In genomic region chr13:24620439-24620838, GRCm38 (mm10) we compare ENCODE assay signal across 9 mouse cellular contexts. TPM values are rescaled to one million over a fixed set of nuclear protein-coding genes. Genes with fewer than 3 reads are reported as not detected.
DNase-seq lines count a peak whose midpoint lies in the region; ATAC-seq and TF ChIP-seq lines count a peak whose summit lies in the region.
"Had no signal": no experiment of that assay in that cellular context is flagged by ENCODE, and none has a peak within 500 bp of the region (broad histone marks: within the 10 kb centered on the region; RNA-seq: fewer than 3 reads in every experiment).

No protein-coding gene starts in this region.

- WGBS in hindbrain, postnatal 0 days = 26% methylated on average over 6 of the region's 6 CpGs
- 25% methylated on average over 6 of the region's 6 CpGs for WGBS in hindbrain, embryonic 13.5 days
- 9% methylated on average over 6 of the region's 6 CpGs for WGBS in neural tube, embryonic 13.5 days

- no peak for TF ChIP-seq CTCF in hindbrain, postnatal 0 days (IDR thresholded peaks at IDR 0.05; ENCODE audit: low read depth)

- H3K9me3 ChIP-seq in hindbrain, postnatal 0 days (ENCODE audit: low read length) = no peaks in the 10 kb centered on the region
- no peaks in the 10 kb centered on the region for H3K9me3 ChIP-seq in hindbrain, embryonic 13.5 days
- H3K9me3 ChIP-seq in neural tube, embryonic 13.5 days = no peaks in the 10 kb centered on the region

- H3K27ac ChIP-seq in hindbrain, postnatal 0 days = peak overlapping the region; percentile 4; the same call in 1 of the 2 replicates
- no peak overlapping the region for H3K27ac ChIP-seq in hindbrain, embryonic 13.5 days
- H3K27ac ChIP-seq in neural tube, embryonic 13.5 days (replicated peaks) = 0 out of 2 replicates have a peak overlapping the region, but pooled peaks have one; percentile 14

- H3K9ac ChIP-seq in hindbrain, postnatal 0 days (replicated peaks; ENCODE audit: low read length) = no peak overlapping the region
- no peak overlapping the region for H3K9ac ChIP-seq in hindbrain, embryonic 13.5 days
- no peak overlapping the region for H3K9ac ChIP-seq in neural tube, embryonic 13.5 days

- H3K4me1 ChIP-seq in hindbrain, postnatal 0 days (ENCODE audit: insufficient read depth, low read length) = no peaks in the 10 kb centered on the region
- peaks cover 20% of the 10 kb centered on the region; the same call in 1 of the 2 replicates for H3K4me1 ChIP-seq in hindbrain, embryonic 13.5 days (replicated peaks)
- H3K4me1 ChIP-seq in neural tube, embryonic 13.5 days (replicated peaks) = peaks cover 26% of the 10 kb centered on the region

- no peaks in the 10 kb centered on the region for H3K27me3 ChIP-seq in hindbrain, postnatal 0 days (ENCODE audit: insufficient read depth, low read length)
- no peaks in the 10 kb centered on the region for H3K27me3 ChIP-seq in hindbrain, embryonic 13.5 days
- H3K27me3 ChIP-seq in neural tube, embryonic 13.5 days = no peaks in the 10 kb centered on the region

- H3K4me2 ChIP-seq in hindbrain, postnatal 0 days (ENCODE audit: low read depth, low read length) = no peak overlapping the region
- no peak overlapping the region for H3K4me2 ChIP-seq in hindbrain, embryonic 13.5 days
- H3K4me2 ChIP-seq in neural tube, embryonic 13.5 days = no peak overlapping the region

- 0 out of 2 replicates have a peak, but pooled peaks have one; percentile 33 for ATAC-seq in hindbrain, postnatal 0 days
- no peak for ATAC-seq in hindbrain, embryonic 13.5 days (ENCODE audit: low FRiP score)
- 0 out of 2 replicates have a peak, but pooled peaks have one; percentile 51 for ATAC-seq in neural tube, embryonic 13.5 days (ENCODE audit: low read depth)

- no peaks in the 10 kb centered on the region for H3K36me3 ChIP-seq in hindbrain, postnatal 0 days (ENCODE audit: insufficient read depth, low read length)
- H3K36me3 ChIP-seq in hindbrain, embryonic 13.5 days = no peaks in the 10 kb centered on the region
- H3K36me3 ChIP-seq in neural tube, embryonic 13.5 days = no peaks in the 10 kb centered on the region

- intact Hi-C loops in gastrocnemius, postnatal 36 days (cut with DNase I) = no loop called here
- intact Hi-C loops in left cerebral cortex, postnatal 36 days (cut with DNase I) = no loop called here

- DNase-seq in hindbrain, postnatal 0 days (ENCODE audit: low spot score) = peak; percentile 48
- DNase-seq in gastrocnemius, postnatal 36 days = peak; percentile 25 to 28
- DNase-seq in kidney, adult 8-10 months = peak; percentile 61 to 77
- no peak for DNase-seq in left cerebral cortex, postnatal 36 days (ENCODE audit: low spot score in 2 of 2)
- DNase-seq in cerebellum, postnatal 14 days = no peak
- no peak for DNase-seq in spleen, postnatal 4 days (ENCODE audit: low spot score in 2 of 2)
- DNase-seq: cerebellum, adult 11 months had no signal

- no peak overlapping the region for H3K4me3 ChIP-seq in hindbrain, postnatal 0 days (ENCODE audit: low read length)
- H3K4me3 ChIP-seq in hindbrain, embryonic 13.5 days = no peak overlapping the region
- H3K4me3 ChIP-seq in neural tube, embryonic 13.5 days = no peak overlapping the region

RNA-seq across cellular contexts. Expression of gene Ripor2, which starts 38.5 kb away (rescaled TPM):
- 32.9 and 34.8 TPM in 2 replicates for total RNA-seq in hindbrain, postnatal 0 days (2014; rRNA removed)
- 12.5 and 13.1 TPM in 2 replicates for polyA plus RNA-seq in hindbrain, postnatal 0 days (2015; fragmentation: Nextera tagmentation; extraction: Ambion mirVana)
- 22.2 and 24.1 TPM in 2 replicates for polyA plus RNA-seq in hindbrain, embryonic 13.5 days (2015; fragmentation: Nextera tagmentation; extraction: Ambion mirVana)
- 1 to 10 TPM; 2.5 to 5.4 TPM for total RNA-seq in gastrocnemius, postnatal 36 days (2021)
- 20.7 and 21.7 TPM in 2 replicates for polyA plus RNA-seq in neural tube, embryonic 13.5 days (2015; fragmentation: Nextera tagmentation; extraction: Ambion mirVana)
- total RNA-seq in left cerebral cortex, postnatal 36 days (2021) = 10 to 100 TPM; 53.0 to 67.2 TPM

Comparison
In these comparisons a context has a peak if more than half of its experiments do, and no peak if none do; other contexts are left out.
1. DNase-seq: peak in hindbrain, postnatal 0 days (single experiment), gastrocnemius, postnatal 36 days (2 of 2) and kidney, adult 8-10 months (2 of 2); none in left cerebral cortex, postnatal 36 days (0 of 2), cerebellum, postnatal 14 days (0 of 2) and spleen, postnatal 4 days (0 of 2).